Mouse (Mus musculus): ENCODE results near the gene Mucl3.

DNA sequence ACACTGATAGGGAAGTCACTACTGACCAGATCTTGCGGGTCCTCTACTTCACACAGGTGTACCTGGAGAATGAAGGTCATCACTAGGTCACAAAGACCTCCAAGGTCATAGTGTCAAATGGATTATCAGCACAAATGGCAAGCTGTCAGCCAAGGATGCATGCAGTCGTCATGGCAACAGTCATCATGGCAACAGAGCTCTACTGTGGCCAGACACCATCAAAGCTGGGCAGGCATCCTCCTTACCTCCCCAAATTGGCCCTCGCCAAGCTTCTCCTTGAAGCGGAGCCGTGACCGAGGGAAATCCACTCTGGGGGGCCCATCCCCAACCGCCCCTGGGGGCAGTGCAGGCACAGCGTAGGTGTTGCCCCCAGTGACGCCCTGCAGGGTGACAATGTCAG is 41.6 kb upstream of the Mucl3 start:
- TF ChIP-seq CTCF (IDR thresholded peaks at IDR 0.05; ENCODE audit: low read depth, low read length) (no peak), GATA2 (IDR thresholded peaks at IDR 0.05; ENCODE audit: borderline replicate concordance, low read depth, low read length) (no peak), GATA1 (IDR thresholded peaks at IDR 0.05; ENCODE audit: borderline replicate concordance, low read length) (no peak)

All from G1E (cell line).